Mouse (Mus musculus): Measurements from ENCODE around the gene Gm30083. TPM values are rescaled to one million over a fixed set of nuclear protein-coding genes. Genes with fewer than 3 reads are reported as not detected.

Gm30083 gene
- total and polyA plus RNA-seq, 3 experiments, result not detected

DNA sequence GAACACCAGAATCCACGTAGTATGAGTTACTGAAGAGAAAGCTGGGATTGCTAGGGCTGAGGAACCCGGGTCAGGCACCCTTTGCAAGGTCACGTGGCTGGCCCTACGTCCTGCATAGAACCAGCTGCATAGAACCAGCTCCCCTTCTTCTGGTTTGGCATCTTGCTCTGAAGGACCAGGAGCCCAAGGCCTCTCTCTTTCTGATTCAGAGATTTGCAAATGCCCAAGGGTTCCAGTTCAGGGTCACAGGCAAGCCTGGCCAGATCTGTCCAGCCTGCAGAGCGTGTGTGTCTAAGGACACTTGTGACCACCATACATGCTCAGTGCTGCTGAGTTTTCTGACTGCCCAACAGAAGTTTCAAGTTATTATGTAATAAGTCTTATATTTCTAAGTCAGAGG lies 72.8 kb downstream of the Gm30083 start:
- H3K9ac ChIP-seq (ENCODE audit: control insufficient read depth, low read depth, low read length, poor library complexity, severe bottlenecking), result no peak overlapping the region
- H3K4me3 ChIP-seq (ENCODE audit: control insufficient read depth in 1 of 2, insufficient read depth in 1 of 2, low read depth in 2 of 2, low read length in 2 of 2), result no peak overlapping the region
- no peaks in the 10 kb centered on the region for H3K79me2 ChIP-seq (ENCODE audit: control insufficient read depth, insufficient read depth, low read length, poor library complexity)
- no peak for TF ChIP-seq MYB (IDR thresholded peaks at IDR 0.05; ENCODE audit: low read depth, low read length)
- H3K9me3 ChIP-seq (replicated peaks; ENCODE audit: insufficient read depth, low read length), result no peaks in the 10 kb centered on the region
- no peak for DNase-seq (ENCODE audit: low read depth, low spot score)
- H3K4me1 ChIP-seq (ENCODE audit: control insufficient read depth in 1 of 2, insufficient read depth in 2 of 2, low read length in 2 of 2), result no peaks in the 10 kb centered on the region
- no peaks in the 10 kb centered on the region for H3K36me3 ChIP-seq (ENCODE audit: control insufficient read depth in 1 of 2, insufficient read depth in 2 of 2, low read length in 2 of 2)
- H3K27me3 ChIP-seq (ENCODE audit: control insufficient read depth in 1 of 2, insufficient read depth in 2 of 2, low read length in 2 of 2), result no peaks in the 10 kb centered on the region
- H3K27ac ChIP-seq (ENCODE audit: control insufficient read depth, low read depth, low read length), result no peak overlapping the region

DNA sequence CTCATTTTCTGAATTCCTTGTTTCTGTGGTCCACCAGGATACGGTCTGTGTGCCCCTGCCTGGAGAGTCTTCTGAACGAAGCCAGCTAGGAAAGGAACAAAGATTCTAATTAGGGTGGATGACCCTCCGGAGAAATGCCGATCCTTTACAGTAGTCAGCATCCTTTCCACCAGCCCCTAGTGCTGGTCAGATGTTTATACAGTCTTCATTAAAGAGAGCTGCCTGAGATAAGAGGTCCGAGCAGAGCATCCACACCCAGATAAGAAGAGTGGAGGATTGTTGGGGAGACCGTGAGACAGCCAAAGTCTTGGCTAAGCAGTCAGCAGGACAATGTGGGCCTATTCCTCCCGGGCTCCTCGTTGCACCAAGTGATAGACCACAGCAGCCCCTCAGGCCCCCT lies 74.2 kb downstream of the Gm30083 start, which contains the start of gene Gdf2:
Gene Gdf2 (plus strand): TSS at position 301 of the 400 bp plus-strand sequence.
- no peak for DNase-seq (ENCODE audit: low read depth, low spot score)
- Histone ChIP-seq H3K27me3 (ENCODE audit: control insufficient read depth in 1 of 2, insufficient read depth in 2 of 2, low read length in 2 of 2) (no peaks in the 10 kb centered on the region), H3K4me3 (ENCODE audit: control insufficient read depth in 1 of 2, insufficient read depth in 1 of 2, low read depth in 2 of 2, low read length in 2 of 2) (no peak within 1 kb of the TSS), H3K4me1 (ENCODE audit: control insufficient read depth in 1 of 2, insufficient read depth in 2 of 2, low read length in 2 of 2) (no peaks in the 10 kb centered on the region), H3K36me3 (ENCODE audit: control insufficient read depth in 1 of 2, insufficient read depth in 2 of 2, low read length in 2 of 2) (no peaks in the 10 kb centered on the region), H3K27ac (ENCODE audit: control insufficient read depth, low read depth, low read length) (no peak within 1 kb of the TSS), H3K79me2 (ENCODE audit: control insufficient read depth, insufficient read depth, low read length, poor library complexity) (no peaks in the 10 kb centered on the region), H3K9ac (ENCODE audit: control insufficient read depth, low read depth, low read length, poor library complexity, severe bottlenecking) (no peak within 1 kb of the TSS), H3K9me3 (replicated peaks; ENCODE audit: insufficient read depth, low read length) (no peaks in the 10 kb centered on the region)
- TF ChIP-seq CHD2 (IDR thresholded peaks at IDR 0.05; ENCODE audit: low read length), result no peak
- TF ChIP-seq UBTF (IDR thresholded peaks at IDR 0.05; ENCODE audit: borderline replicate concordance, insufficient read depth, low read depth, low read length), result no peak
- TF ChIP-seq ETS1 (IDR thresholded peaks at IDR 0.05; ENCODE audit: low read depth, low read length), result no peak
- TF ChIP-seq CHD1 (IDR thresholded peaks at IDR 0.05; ENCODE audit: low read depth, low read length), result no peak
- no peak for TF ChIP-seq MXI1 (IDR thresholded peaks at IDR 0.05; ENCODE audit: low read depth, low read length)
- no peak for TF ChIP-seq TBP (IDR thresholded peaks at IDR 0.05; ENCODE audit: low read depth, low read length)
- TF ChIP-seq ZMIZ1 (IDR thresholded peaks at IDR 0.05; ENCODE audit: low read depth, low read length), result no peak
- TF ChIP-seq HCFC1 (IDR thresholded peaks at IDR 0.05; ENCODE audit: low read depth, low read length), result no peak
- TF ChIP-seq RAD21 (IDR thresholded peaks at IDR 0.05; ENCODE audit: low read depth, low read length), result no peak
- no peak for TF ChIP-seq NRF1 (IDR thresholded peaks at IDR 0.05; ENCODE audit: insufficient read depth, low read depth, low read length, poor library complexity, severe bottlenecking)
- no peak for TF ChIP-seq GATA1 (IDR thresholded peaks at IDR 0.05; ENCODE audit: low read depth, low read length)
- no peak for TF ChIP-seq NELFE (IDR thresholded peaks at IDR 0.05; ENCODE audit: low read depth, low read length)
- TF ChIP-seq POLR2A (IDR thresholded peaks at IDR 0.05; ENCODE audit: control insufficient read depth in 1 of 2, insufficient read depth in 1 of 2, low read depth in 1 of 2, low read length in 2 of 2, poor library complexity in 1 of 2), result no peak
- TF ChIP-seq E2F4 (IDR thresholded peaks at IDR 0.05; ENCODE audit: borderline replicate concordance, low read depth, low read length), result no peak
- no peak for TF ChIP-seq POLR2AphosphoS5 (IDR thresholded peaks at IDR 0.05; ENCODE audit: borderline replicate concordance, low read depth, low read length)

DNA sequence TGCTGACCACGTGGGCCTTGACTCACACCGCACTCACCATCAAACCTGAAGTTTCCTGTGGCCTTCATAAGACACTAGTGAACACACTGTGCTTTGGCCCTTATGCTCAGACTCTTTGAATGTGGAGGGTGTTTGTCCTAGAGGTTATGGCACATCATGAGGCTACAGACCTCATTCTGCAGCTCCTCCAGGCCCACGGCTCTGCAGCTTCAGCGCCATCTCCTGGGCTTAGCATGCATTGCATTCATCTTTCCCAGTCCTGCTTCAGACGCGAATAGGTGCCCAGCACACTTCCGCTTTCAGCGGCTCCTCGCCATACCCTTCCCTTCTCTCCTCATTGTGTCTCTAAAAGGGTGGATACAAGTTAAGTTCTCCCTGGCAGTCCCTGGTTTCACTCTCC lies 75.9 kb downstream of the Gm30083 start:
- no peaks in the 10 kb centered on the region for H3K27me3 ChIP-seq (ENCODE audit: control insufficient read depth in 1 of 2, insufficient read depth in 2 of 2, low read length in 2 of 2)
- no peak for DNase-seq (ENCODE audit: low read depth, low spot score)
- no peak overlapping the region for H3K27ac ChIP-seq (ENCODE audit: control insufficient read depth, low read depth, low read length)
- H3K4me1 ChIP-seq (ENCODE audit: control insufficient read depth in 1 of 2, insufficient read depth in 2 of 2, low read length in 2 of 2), result no peaks in the 10 kb centered on the region
- TF ChIP-seq E2F4 (IDR thresholded peaks at IDR 0.05; ENCODE audit: borderline replicate concordance, low read depth, low read length) (no peak), POLR2AphosphoS2 (IDR thresholded peaks at IDR 0.05; ENCODE audit: low read length) (no peak), MEF2A (IDR thresholded peaks at IDR 0.05; ENCODE audit: extremely low read depth, insufficient replicate concordance, low read depth, low read length, poor library complexity, severe bottlenecking) (no peak), SIN3A (IDR thresholded peaks at IDR 0.05; ENCODE audit: low read length) (no peak), CTCF (IDR thresholded peaks at IDR 0.05 in 2 of 3, conservative IDR thresholded peaks at IDR 0.05 in 1 of 3; ENCODE audit: control insufficient read depth in 1 of 3, insufficient read depth in 1 of 3, low read depth in 2 of 3, low read length in 3 of 3, poor library complexity in 1 of 3, severe bottlenecking in 1 of 3) (peak in 1 of 3 experiments; percentile 2; a peak in 1 of 6 replicates), EP300 (IDR thresholded peaks at IDR 0.05; ENCODE audit: low read depth in 1 of 2, low read length in 2 of 2) (no peak), TCF12 (IDR thresholded peaks at IDR 0.05; ENCODE audit: low read depth, low read length) (no peak)
- no peaks in the 10 kb centered on the region for H3K36me3 ChIP-seq (ENCODE audit: control insufficient read depth in 1 of 2, insufficient read depth in 2 of 2, low read length in 2 of 2)
- no peak overlapping the region for H3K4me3 ChIP-seq (ENCODE audit: control insufficient read depth in 1 of 2, insufficient read depth in 1 of 2, low read depth in 2 of 2, low read length in 2 of 2)
- no peak overlapping the region for H3K9ac ChIP-seq (ENCODE audit: control insufficient read depth, low read depth, low read length, poor library complexity, severe bottlenecking)
- H3K79me2 ChIP-seq (ENCODE audit: control insufficient read depth, insufficient read depth, low read length, poor library complexity), result no peaks in the 10 kb centered on the region
- no peaks in the 10 kb centered on the region for H3K9me3 ChIP-seq (replicated peaks; ENCODE audit: insufficient read depth, low read length)
